Comparison of ENCODE assay signal across 11 mouse cellular contexts in the genomic region with DNA sequence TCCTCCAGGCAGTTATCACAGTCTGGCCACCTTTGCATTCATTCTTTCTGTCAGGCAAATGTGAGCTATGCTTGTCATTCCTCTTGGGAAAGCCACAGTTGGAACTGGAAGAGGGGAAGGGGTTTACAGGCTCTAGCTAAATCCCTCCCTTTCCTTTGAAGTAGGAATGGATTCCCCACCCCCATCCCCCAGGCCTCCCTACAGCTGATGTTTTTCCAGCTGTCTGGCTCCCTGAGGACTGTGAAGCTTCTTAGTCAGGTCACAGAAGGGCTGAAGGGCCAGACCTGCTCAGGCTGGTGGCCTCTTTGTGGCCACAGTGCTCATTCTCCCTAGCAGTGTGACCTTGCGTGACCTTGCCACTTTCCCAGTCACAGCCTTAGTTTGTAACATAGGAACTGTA. TPM values are rescaled to one million over a fixed set of nuclear protein-coding genes. Genes with fewer than 3 reads are reported as not detected.
A peak's percentile ranks its signal among the peaks of the same experiment; 100 is the strongest.
DNase-seq lines count a peak whose midpoint lies in the region; ATAC-seq and TF ChIP-seq lines count a peak whose summit lies in the region.
"Had no signal": no experiment of that assay in that cellular context is flagged by ENCODE, and none has a peak within 500 bp of the region (broad histone marks: within the 10 kb centered on the region; RNA-seq: fewer than 3 reads in every experiment).

No protein-coding gene starts in this region.

- H3K4me2 ChIP-seq in forebrain, postnatal 0 days (ENCODE audit: low read depth): no peak overlapping the region
- H3K4me2 ChIP-seq in kidney, postnatal 0 days (ENCODE audit: low read length): no peak overlapping the region

- TF ChIP-seq CTCF in forebrain, postnatal 0 days (IDR thresholded peaks at IDR 0.05; ENCODE audit: low read depth): no peak
- no peak for TF ChIP-seq CTCF in kidney, postnatal 0 days (IDR thresholded peaks at IDR 0.05; ENCODE audit: low read depth)
- TF ChIP-seq CTCF in left cerebral cortex, adult 2 months (IDR thresholded peaks at IDR 0.05): no peak

- no peaks in the 10 kb centered on the region for H3K9me3 ChIP-seq in forebrain, embryonic 10.5 days
- H3K9me3 ChIP-seq in forebrain, postnatal 0 days (ENCODE audit: low read length): no peaks in the 10 kb centered on the region
- H3K9me3 ChIP-seq in kidney, postnatal 0 days (replicated peaks; ENCODE audit: low read length): no peaks in the 10 kb centered on the region

- no peak overlapping the region for H3K9ac ChIP-seq in forebrain, postnatal 0 days
- no peak overlapping the region for H3K9ac ChIP-seq in kidney, postnatal 0 days (ENCODE audit: low read depth, low read length)

- 55% methylated on average over 1 of the region's 1 CpGs for WGBS in forebrain, embryonic 10.5 days
- WGBS in forebrain, postnatal 0 days: 74% methylated on average over 1 of the region's 1 CpGs
- 62% methylated on average over 1 of the region's 1 CpGs for WGBS in kidney, postnatal 0 days

- intact Hi-C loops in left cerebral cortex, adult 2 months (cut with DNase I): no loop called here

- peak; percentile 37 for DNase-seq in forebrain, embryonic 10.5 days (ENCODE audit: extremely low spot score, low spot score)
- DNase-seq in forebrain, postnatal 0 days: no peak
- DNase-seq in kidney, postnatal 0 days (ENCODE audit: low spot score): peak; percentile 80
- DNase-seq in kidney, adult 8-10 months: no peak
- peak; percentile 23 for DNase-seq in embryo, embryonic 11.5 days (ENCODE audit: low read depth, low spot score)
- DNase-seq in mesoderm, embryonic 11.5 days (ENCODE audit: low read depth, low spot score): peak; percentile 76
- no peak for DNase-seq in left cerebral cortex, adult 2 months (ENCODE audit: extremely low spot score in 1 of 2, low spot score in 2 of 2)
- DNase-seq: adrenal gland, postnatal 10 days; heart, postnatal 10 days had no signal

- H3K4me1 ChIP-seq in forebrain, embryonic 10.5 days: peaks cover 20% of the 10 kb centered on the region
- H3K4me1 ChIP-seq in forebrain, postnatal 0 days (ENCODE audit: insufficient read depth): no peaks in the 10 kb centered on the region
- no peaks in the 10 kb centered on the region for H3K4me1 ChIP-seq in kidney, postnatal 0 days (replicated peaks; ENCODE audit: insufficient read depth, low read length)

- no peak for ATAC-seq in forebrain, postnatal 0 days
- ATAC-seq in kidney, postnatal 0 days (replicated peaks; ENCODE audit: low FRiP score, low read depth): peak; percentile 70
- no peak for ATAC-seq in megakaryocyte progenitor cell, adult 5-6 weeks (replicated peaks; ENCODE audit: poor library complexity)
- ATAC-seq: intestine, embryonic 16.5 days had no signal

- 0 out of 2 replicates have a peak overlapping the region, but pooled peaks have one; percentile 40 for H3K27ac ChIP-seq in forebrain, embryonic 10.5 days
- H3K27ac ChIP-seq in forebrain, postnatal 0 days (ENCODE audit: low read depth, low read length): no peak overlapping the region
- H3K27ac ChIP-seq in kidney, postnatal 0 days: no peak overlapping the region
- no peak overlapping the region for H3K27ac ChIP-seq in left cerebral cortex, adult 2 months

- no peak overlapping the region for H3K4me3 ChIP-seq in forebrain, embryonic 10.5 days
- no peak overlapping the region for H3K4me3 ChIP-seq in forebrain, postnatal 0 days (ENCODE audit: low read depth, low read length)
- no peak overlapping the region for H3K4me3 ChIP-seq in kidney, postnatal 0 days (replicated peaks; ENCODE audit: low read depth, low read length)
- H3K4me3 ChIP-seq in left cerebral cortex, adult 2 months: no peak overlapping the region

- peaks cover 7% of the 10 kb centered on the region for H3K36me3 ChIP-seq in forebrain, embryonic 10.5 days (replicated peaks)
- H3K36me3 ChIP-seq in forebrain, postnatal 0 days (ENCODE audit: insufficient read depth): no peaks in the 10 kb centered on the region
- H3K36me3 ChIP-seq in kidney, postnatal 0 days (ENCODE audit: insufficient read depth, low read length): 0 out of 2 replicates have a peak, but pooled peaks cover 4% of the 10 kb centered on the region

- H3K27me3 ChIP-seq in forebrain, embryonic 10.5 days (ENCODE audit: poor library complexity, severe bottlenecking): no peaks in the 10 kb centered on the region
- H3K27me3 ChIP-seq in forebrain, postnatal 0 days (ENCODE audit: insufficient read depth, low read length): no peaks in the 10 kb centered on the region
- H3K27me3 ChIP-seq in kidney, postnatal 0 days (ENCODE audit: insufficient read depth, low read length): no peaks in the 10 kb centered on the region

RNA-seq across cellular contexts. Expression of a gene that starts 49.1 kb away (rescaled TPM):
- 2.8 and 3.1 TPM in 2 replicates for polyA plus RNA-seq in forebrain, embryonic 10.5 days (2016; fragmentation: Nextera tagmentation; extraction: Ambion mirVana)
- 2.2 and 5.3 TPM in 2 replicates for total RNA-seq in forebrain, postnatal 0 days (2014; rRNA removed)
- polyA plus RNA-seq in forebrain, postnatal 0 days (2015; fragmentation: Nextera tagmentation; extraction: Ambion mirVana): 0.33 and 0.56 TPM in 2 replicates
- 5.7 and 6.4 TPM in 2 replicates for polyA plus RNA-seq in kidney, postnatal 0 days (2015; fragmentation: Nextera tagmentation; extraction: Ambion mirVana)
- total RNA-seq in megakaryocyte progenitor cell, adult 5-6 weeks (2015): 0.07 and 0.15 TPM in 2 replicates
- 0.10 and 0.29 TPM in 2 replicates for total RNA-seq in megakaryocyte progenitor cell, adult 5-6 weeks (2017)
- total RNA-seq in left cerebral cortex, adult 2 months (2021): 1 to 10 TPM; 4.6 to 4.9 TPM

Comparison
In these comparisons a context has a peak if more than half of its experiments do, and no peak if none do; other contexts are left out.
1. DNase-seq: peak in forebrain, embryonic 10.5 days (single experiment), kidney, postnatal 0 days (single experiment), embryo, embryonic 11.5 days (single experiment) and mesoderm, embryonic 11.5 days (single experiment); none in forebrain, postnatal 0 days (single experiment), kidney, adult 8-10 months (0 of 2) and left cerebral cortex, adult 2 months (0 of 2).